Mouse (Mus musculus) hindbrain, embryonic 16.5 days (tissue): ENCODE results near the gene Npc2. TPM values are rescaled to one million over a fixed set of nuclear protein-coding genes. Genes with fewer than 3 reads are reported as not detected.

Source experiments
- ATAC-seq: fragments of 200-750 bp; cut with Nextera tagmentation; 2 replicates; pipeline ENCODE4 v1.8.0; 2017; ENCODE audit warnings: moderate TSS enrichment, moderate library complexity
- H3K27ac ChIP-seq: fragments of 300-500 bp; sonication (generic); 2 replicates; pipeline ENCODE4 v1.5.1; 2014; ENCODE audit warnings: low read depth, mild to moderate bottlenecking, control low read depth, low read length, moderate library complexity
- H3K27me3 ChIP-seq: fragments of 300-500 bp; sonication (generic); replicated peaks from 2 replicates; pipeline ENCODE4 v1.6.1; 2014; ENCODE audit warnings: low read length; ENCODE audit not compliant: control insufficient read depth, insufficient read depth
- H3K36me3 ChIP-seq: fragments of 300-500 bp; sonication (generic); 2 replicates; pipeline ENCODE4 v1.6.1; 2014; ENCODE audit warnings: mild to moderate bottlenecking, low read length, moderate library complexity, mixed read lengths; ENCODE audit not compliant: control insufficient read depth, insufficient read depth
- H3K4me1 ChIP-seq: fragments of 300-500 bp; sonication (generic); 2 replicates; pipeline ENCODE4 v1.6.1; 2014; ENCODE audit warnings: low read depth, low read length; ENCODE audit not compliant: control insufficient read depth, insufficient read depth
- H3K4me2 ChIP-seq: fragments of 300-500 bp; sonication (generic); 2 replicates; pipeline ENCODE4 v1.6.1; 2014; ENCODE audit warnings: mild to moderate bottlenecking, low read length, control low read depth, moderate library complexity
- H3K4me3 ChIP-seq: fragments of 300-500 bp; sonication (generic); 2 replicates; pipeline ENCODE4 v1.5.1; 2014; ENCODE audit warnings: mild to moderate bottlenecking, low read length, control low read depth, moderate library complexity
- H3K9ac ChIP-seq: fragments of 300-500 bp; sonication (generic); 2 replicates; pipeline ENCODE4 v1.6.1; 2014; ENCODE audit warnings: low read depth, mild to moderate bottlenecking, control low read depth, low read length, moderate library complexity
- H3K9me3 ChIP-seq: fragments of 300-500 bp; sonication (generic); 2 replicates; pipeline ENCODE4 v1.6.1; 2014; ENCODE audit warnings: mild to moderate bottlenecking, low read length, moderate library complexity; ENCODE audit not compliant: control insufficient read depth
- WGBS: fragments of 180-500 bp; shearing (Covaris S2); extraction: QIAGEN DNeasy Blood & Tissue Kit; methylation state at CpG from one replicate; pipeline ENCODE4 v1.1.7; 2014; 5-methylcytosine and 5-hydroxymethylcytosine counted together
- polyA plus RNA-seq: library from polyadenylated mRNA; unstranded; fragments of >200 nt; fragmentation: Nextera tagmentation; extraction: Ambion mirVana; gene quantifications from 2 replicates; pipeline ENCODE4 v1.2.1, GENCODE M21; 2015

Npc2 gene
- polyA plus RNA-seq, 1 experiment from 2014 or later: 57.6 TPM

DNA sequence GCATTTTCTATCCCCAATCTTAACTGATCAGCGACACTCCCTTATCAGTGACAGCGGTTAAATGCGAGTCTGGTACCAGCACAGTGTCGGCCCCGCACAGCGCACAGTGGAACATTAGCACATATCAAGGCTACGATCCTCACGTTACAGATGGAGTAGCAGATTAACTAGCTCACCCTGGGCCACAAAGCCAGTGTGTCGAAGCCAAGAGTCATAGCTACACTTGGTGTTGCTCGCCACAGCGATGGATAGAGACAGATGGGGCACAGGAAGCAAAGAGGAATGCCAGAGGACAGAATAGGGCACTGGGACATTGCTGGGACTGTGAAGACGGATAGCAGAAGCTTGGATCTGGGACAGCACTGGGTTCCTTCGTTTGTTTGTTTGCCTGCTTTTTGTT, 34.4 kb upstream of the Npc2 start:
- no peaks in the 10 kb centered on the region; the same call in 1 of the 2 replicates for H3K4me1 ChIP-seq
- ATAC-seq: no peak
- no peak overlapping the region for H3K9ac ChIP-seq
- H3K4me3 ChIP-seq: no peak overlapping the region
- no peaks in the 10 kb centered on the region for H3K36me3 ChIP-seq
- no peak overlapping the region for H3K4me2 ChIP-seq
- H3K27ac ChIP-seq: no peak overlapping the region
- H3K9me3 ChIP-seq: no peaks in the 10 kb centered on the region
- H3K27me3 ChIP-seq: no peaks in the 10 kb centered on the region
- 74% methylated on average over 13 of the region's 13 CpGs for WGBS

DNA sequence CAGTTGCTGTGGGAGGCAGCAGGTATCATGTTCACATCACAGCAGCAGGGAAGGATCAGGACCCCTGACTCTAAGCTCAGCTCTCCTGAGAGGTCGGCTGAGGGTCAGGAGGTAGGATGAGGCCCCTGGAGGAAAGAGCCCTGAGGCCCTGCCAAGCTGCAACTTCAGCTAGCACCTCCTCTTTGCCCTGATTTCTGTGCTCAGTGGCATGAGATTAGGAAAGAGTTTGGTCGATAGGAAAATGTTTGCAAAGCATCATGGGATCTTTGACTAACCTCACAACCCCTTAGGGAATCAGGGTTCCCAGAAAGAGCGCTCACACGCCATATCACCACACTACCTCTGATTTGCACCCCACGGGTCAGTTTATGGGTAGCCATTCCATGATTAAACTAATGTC, 33.8 kb upstream of the Npc2 start:
- Histone ChIP-seq H3K9ac (no peak overlapping the region), H3K27me3 (no peaks in the 10 kb centered on the region), H3K27ac (no peak overlapping the region), H3K9me3 (no peaks in the 10 kb centered on the region), H3K4me1 (no peaks in the 10 kb centered on the region; the same call in 1 of the 2 replicates), H3K4me3 (no peak overlapping the region), H3K36me3 (no peaks in the 10 kb centered on the region), H3K4me2 (no peak overlapping the region)
- WGBS: 55% methylated on average over 5 of the region's 5 CpGs
- ATAC-seq: no peak

DNA sequence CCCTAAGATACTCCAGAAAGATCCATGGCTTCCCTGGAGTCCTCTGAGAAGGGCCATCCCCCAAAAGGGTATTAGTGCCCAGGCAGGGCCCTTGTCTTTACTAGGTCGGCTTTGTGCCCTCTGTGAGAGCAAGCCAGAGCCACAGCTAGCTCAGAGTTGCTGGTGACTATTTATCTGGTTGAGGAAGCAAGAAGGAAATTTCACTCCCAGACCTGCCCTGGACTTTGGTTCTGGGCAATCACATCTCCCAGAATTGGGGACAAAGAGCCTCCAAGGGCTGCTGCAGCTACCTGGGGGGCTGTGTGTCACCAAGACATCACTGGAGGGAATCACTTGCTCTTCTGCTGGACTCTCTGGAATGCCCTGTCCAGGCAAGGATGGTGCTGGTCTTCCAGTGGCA, 33.1 kb upstream of the Npc2 start:
- no peaks in the 10 kb centered on the region for H3K36me3 ChIP-seq
- H3K4me2 ChIP-seq: no peak overlapping the region
- H3K27me3 ChIP-seq: no peaks in the 10 kb centered on the region
- no peaks in the 10 kb centered on the region; the same call in 1 of the 2 replicates for H3K4me1 ChIP-seq
- no peak overlapping the region for H3K27ac ChIP-seq
- H3K9ac ChIP-seq: no peak overlapping the region
- no peak for ATAC-seq
- no peaks in the 10 kb centered on the region for H3K9me3 ChIP-seq
- no peak overlapping the region for H3K4me3 ChIP-seq
- 78% methylated on average over 1 of the region's 1 CpGs for WGBS

DNA sequence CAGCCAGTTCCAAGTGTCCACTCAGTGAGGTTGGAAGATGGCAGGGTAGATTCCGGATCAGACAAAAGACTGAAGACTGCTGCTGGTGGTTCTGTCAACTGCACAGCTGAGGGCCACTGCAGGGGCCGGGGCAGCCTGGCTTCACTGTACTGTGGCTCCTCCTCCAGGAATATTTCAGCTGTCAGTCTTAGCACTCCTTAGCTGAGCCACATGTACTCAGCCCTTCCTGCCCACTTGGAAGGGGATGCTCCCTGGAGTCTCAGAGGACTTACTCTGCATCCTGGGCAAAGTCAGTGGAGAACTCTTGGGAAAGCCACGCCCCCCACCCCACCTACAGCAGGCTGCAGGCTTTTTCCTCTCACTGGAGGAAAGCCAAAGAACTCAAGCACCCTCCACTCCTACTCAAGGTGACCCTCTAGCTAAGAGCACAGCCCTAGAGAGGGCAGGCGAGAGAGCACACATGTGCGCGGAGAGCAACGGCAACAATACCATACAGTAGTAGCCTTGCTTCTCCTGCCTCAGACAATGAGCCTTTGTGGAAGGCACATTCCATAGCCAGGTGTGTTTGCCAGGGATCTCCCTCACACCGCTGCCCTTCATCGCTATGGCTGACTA, 32.4 kb upstream of the Npc2 start:
- 80% methylated on average over 9 of the region's 9 CpGs for WGBS
- ATAC-seq: no peak
- H3K27me3 ChIP-seq: no peaks in the 10 kb centered on the region

DNA sequence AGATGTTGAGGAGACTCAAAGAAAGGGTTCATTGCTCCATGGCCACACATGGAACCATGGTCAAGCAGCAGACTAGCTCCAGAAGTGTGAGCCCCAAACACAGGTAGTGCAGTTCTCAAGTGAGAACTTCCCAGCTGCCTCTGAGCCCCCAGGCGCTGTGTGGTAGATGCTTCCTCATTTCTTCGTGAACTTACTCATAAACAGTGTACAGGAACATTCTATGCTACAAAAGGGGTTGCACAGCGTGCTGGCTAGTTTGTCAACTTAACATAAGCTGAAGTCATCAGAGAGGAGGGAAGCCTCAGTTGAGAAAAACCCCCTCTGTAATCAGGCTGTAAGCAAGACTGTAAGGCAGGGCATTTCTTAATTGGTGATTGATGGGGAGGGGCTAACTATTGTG, 29.7 kb upstream of the Npc2 start:
- no peak overlapping the region for H3K4me2 ChIP-seq
- H3K9ac ChIP-seq: no peak overlapping the region
- H3K36me3 ChIP-seq: no peaks in the 10 kb centered on the region
- no peaks in the 10 kb centered on the region for H3K27me3 ChIP-seq
- H3K9me3 ChIP-seq: no peaks in the 10 kb centered on the region
- no peaks in the 10 kb centered on the region; the same call in 1 of the 2 replicates for H3K4me1 ChIP-seq
- H3K27ac ChIP-seq: no peak overlapping the region
- 88% methylated on average over 3 of the region's 3 CpGs for WGBS
- H3K4me3 ChIP-seq: no peak overlapping the region
- no peak for ATAC-seq

More for the DNA sequence above, 32.4 kb upstream of the Npc2 start:
- Histone ChIP-seq H3K9me3 (no peaks in the 10 kb centered on the region), H3K27ac (no peak overlapping the region), H3K4me2 (no peak overlapping the region), H3K4me3 (no peak overlapping the region), H3K4me1 (no peaks in the 10 kb centered on the region; the same call in 1 of the 2 replicates), H3K36me3 (no peaks in the 10 kb centered on the region), H3K9ac (no peak overlapping the region)

DNA sequence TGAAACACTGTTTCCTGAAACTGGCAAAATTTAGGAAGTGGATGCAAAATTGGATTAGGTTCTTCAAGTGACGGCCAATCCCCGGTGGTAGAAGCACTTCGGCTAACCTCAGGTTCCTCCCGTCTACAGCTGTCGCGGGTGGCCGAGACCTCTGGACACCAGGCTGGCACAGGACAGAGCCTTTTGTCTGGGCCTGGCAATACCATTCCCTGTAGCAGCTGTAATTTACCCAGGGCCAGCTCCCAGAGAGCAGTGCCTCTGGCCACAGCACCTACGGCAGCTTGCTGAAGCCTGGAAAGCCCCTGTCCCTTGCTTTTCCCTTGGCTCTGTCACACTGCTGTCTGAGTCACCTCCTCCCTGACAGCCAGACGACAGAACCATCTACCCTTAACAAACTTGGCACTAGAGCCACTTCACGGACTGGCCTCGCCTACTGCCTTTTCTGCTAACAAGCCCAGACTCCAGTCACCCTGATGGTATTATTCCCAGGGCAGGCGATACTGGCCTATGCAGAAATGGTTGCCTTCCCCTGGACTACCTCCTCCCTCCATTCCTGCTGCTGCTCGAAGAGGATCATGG, 28.7 kb upstream of the Npc2 start:
- H3K27me3 ChIP-seq: no peaks in the 10 kb centered on the region
- 81% methylated on average over 13 of the region's 13 CpGs for WGBS
- no peak overlapping the region for H3K9ac ChIP-seq
- no peaks in the 10 kb centered on the region for H3K36me3 ChIP-seq
- no peak for ATAC-seq
- H3K4me2 ChIP-seq: no peak overlapping the region
- no peaks in the 10 kb centered on the region for H3K9me3 ChIP-seq
- no peaks in the 10 kb centered on the region; the same call in 1 of the 2 replicates for H3K4me1 ChIP-seq
- no peak overlapping the region for H3K27ac ChIP-seq
- no peak overlapping the region for H3K4me3 ChIP-seq

DNA sequence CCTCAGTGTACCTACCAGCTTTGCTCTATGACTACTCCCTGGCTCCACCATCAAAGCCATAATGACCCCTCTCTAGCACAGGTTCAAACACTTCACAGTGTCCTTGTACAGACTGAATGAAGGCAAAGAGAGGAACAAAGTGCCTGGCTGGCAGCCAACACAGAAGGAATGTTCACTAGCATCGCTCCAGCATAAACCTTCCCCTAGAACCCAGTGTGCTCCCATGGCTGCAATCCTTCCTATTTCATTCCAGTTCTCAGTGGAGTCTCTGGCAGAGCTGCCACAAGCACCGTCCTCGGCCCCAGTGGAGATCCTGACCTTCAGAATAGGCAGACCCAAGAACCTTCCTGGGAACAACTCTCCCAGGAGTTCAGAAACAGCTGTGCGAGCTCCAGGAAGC, 27.5 kb upstream of the Npc2 start:
- no peaks in the 10 kb centered on the region for H3K9me3 ChIP-seq
- no peak overlapping the region for H3K4me2 ChIP-seq
- no peak overlapping the region for H3K9ac ChIP-seq
- no peaks in the 10 kb centered on the region for H3K36me3 ChIP-seq
- H3K4me3 ChIP-seq: no peak overlapping the region
- no peak overlapping the region for H3K27ac ChIP-seq
- WGBS: 58% methylated on average over 4 of the region's 4 CpGs
- ATAC-seq: no peak
- no peaks in the 10 kb centered on the region for H3K27me3 ChIP-seq
- H3K4me1 ChIP-seq: no peaks in the 10 kb centered on the region

DNA sequence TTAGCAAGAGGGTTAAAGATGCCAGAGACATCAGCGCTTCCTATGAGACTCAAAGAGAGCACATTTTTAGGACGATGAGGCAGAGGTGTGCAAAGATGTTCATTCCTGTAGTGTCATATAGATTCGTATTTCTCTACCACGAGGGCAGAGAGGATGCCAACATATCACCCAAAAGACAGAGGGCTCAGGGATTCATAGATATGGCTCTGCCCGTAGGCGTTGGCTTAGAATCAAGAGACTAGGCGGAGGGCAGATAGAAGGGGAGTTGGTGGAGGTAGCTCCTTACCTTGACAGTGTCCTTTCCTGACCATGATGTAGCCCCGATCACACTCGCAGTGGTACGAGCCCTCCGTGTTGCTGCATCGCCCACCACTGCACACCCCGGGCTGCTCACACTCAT, 26.1 kb upstream of the Npc2 start:
- Histone ChIP-seq H3K9me3 (no peaks in the 10 kb centered on the region), H3K4me3 (no peak overlapping the region), H3K27ac (no peak overlapping the region), H3K27me3 (no peaks in the 10 kb centered on the region), H3K9ac (no peak overlapping the region), H3K4me2 (no peak overlapping the region), H3K36me3 (no peaks in the 10 kb centered on the region), H3K4me1 (no peaks in the 10 kb centered on the region)
- ATAC-seq: no peak
- 95% methylated on average over 13 of the region's 13 CpGs for WGBS

DNA sequence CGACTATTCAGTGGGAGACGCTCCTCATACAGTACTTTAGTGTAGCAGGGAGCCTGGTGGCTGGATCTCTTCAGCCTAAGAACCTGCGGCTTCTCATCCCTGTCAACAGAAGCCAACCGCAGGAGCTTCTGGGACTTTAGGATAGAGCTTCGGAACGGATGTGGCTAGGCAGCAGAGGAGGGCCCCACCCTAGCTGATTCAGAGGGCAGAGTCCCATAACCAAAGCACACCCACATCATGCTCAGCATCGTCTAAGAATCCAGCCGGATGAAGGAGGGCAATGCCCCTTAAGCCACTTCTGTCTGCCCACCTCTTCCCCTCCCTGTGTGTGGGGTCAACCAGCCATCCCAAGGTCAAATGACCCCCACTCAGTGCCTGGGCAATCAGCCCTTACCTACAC, 21.7 kb upstream of the Npc2 start:
- Histone ChIP-seq H3K36me3 (no peaks in the 10 kb centered on the region), H3K27me3 (no peaks in the 10 kb centered on the region), H3K4me2 (no peak overlapping the region), H3K4me1 (no peaks in the 10 kb centered on the region), H3K9ac (no peak overlapping the region), H3K27ac (no peak overlapping the region), H3K9me3 (no peaks in the 10 kb centered on the region), H3K4me3 (no peak overlapping the region)
- WGBS: 87% methylated on average over 8 of the region's 8 CpGs
- ATAC-seq: no peak
